Mouse (Mus musculus): ENCODE measurements at regions not wholly inside any gene's neighbourhood (a gene's known extent, or its start where the extent isn't known, plus 50 kb on each side); places are given as distances from the start of the nearest gene placed in this dataset.

GRCm38 (mm10) chr7:137930200-137930599, 467.3 kb downstream of the Tcerg1l start:
- TF ChIP-seq CTCF (IDR thresholded peaks at IDR 0.05; ENCODE audit: extremely low read depth, insufficient read depth, insufficient read length, insufficient replicate concordance) (no peak), POLR2A (IDR thresholded peaks at IDR 0.05; ENCODE audit: low read depth, low read length) (no peak)
